Mouse (Mus musculus) erythroblast, embryonic 14.5 days (primary cell): ENCODE measurements around the gene Ubxn11.

Experiments used
- GATA1 ChIP-seq: IDR thresholded peaks from 2 replicates; pipeline ENCODE4 v1.6.1; 2012; ENCODE audit warnings: low read length, inconsistent platforms, mixed read lengths
- TAL1 ChIP-seq: IDR thresholded peaks from 3 replicates; pipeline ENCODE4 v1.6.1; 2012; ENCODE audit warnings: low read length, inconsistent platforms, mixed read lengths

- no peak for TF ChIP-seq TAL1
- TF ChIP-seq GATA1, result no peak
Observed at GRCm38 (mm10) chr4:134165024-134165423, 62.7 kb downstream of the Ubxn11 start.
